Mouse (Mus musculus) thymus, postnatal 25 days (tissue): ENCODE measurements at regions not wholly inside any gene's neighbourhood (a gene's known extent, or its start where the extent isn't known, plus 50 kb on each side); places are given as distances from the start of the nearest gene placed in this dataset.

Source experiments
- DNase-seq: peaks from one replicate; pipeline ENCODE4 v3.0.0; 2022

DNA sequence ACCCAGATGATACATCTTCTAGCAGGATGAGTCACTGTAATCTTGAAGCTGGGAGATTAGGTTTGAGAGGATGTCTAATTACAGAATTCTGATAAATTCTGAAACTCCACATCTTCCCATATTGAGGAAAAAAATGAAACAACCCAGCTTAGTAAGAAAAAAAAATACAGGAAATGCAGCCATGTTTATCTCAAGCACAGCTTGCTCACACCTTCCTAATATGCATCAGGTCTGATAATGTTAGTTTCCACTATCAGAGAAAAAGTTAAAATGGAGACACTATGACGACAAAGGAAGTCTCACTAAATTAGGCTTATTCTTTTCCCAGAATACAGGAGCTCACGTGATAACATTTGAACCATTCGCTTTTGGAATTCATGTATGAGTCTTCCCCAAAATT, 111.4 kb upstream of the Thumpd2 start:
- DNase-seq = no peak

DNA sequence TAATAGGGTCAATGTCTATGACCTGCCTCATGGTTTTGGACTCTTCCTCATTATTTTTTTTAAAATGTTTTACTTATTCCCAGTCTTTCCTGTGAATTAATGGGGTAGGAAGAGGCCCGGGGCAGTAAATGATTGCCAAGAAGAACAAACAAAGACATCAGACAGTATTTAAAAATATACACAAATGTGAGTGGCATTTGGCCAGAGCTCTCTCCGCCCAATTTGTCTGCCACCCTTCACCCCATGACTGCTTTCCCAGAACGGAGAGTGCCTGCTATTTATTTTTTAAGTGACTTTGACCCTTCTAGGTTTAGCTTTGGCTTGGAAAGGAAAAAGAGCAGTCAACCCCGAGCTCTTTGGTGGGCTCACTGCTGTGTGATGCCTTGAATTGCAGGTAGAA, 111.0 kb upstream of the Thumpd2 start:
- DNase-seq = no peak

DNA sequence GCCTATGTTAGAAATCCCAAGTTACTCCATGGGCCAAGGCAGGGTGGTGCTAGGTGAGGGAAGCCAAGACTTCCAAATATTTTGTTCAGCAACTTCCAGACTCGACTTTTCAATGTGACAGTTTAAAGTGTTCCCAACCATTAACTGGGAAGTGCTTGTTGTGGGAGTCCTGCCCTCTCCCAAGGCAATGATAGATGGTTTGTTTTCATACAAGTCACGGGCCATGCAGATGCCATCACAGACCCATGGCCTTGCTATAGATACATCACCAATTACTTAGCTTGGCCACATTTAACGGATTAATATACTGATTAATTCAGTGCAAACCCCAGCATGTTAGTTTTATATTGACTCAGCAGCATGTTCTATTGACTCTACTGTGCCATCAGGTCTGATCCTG, 108.1 kb upstream of the Thumpd2 start:
- no peak for DNase-seq

DNA sequence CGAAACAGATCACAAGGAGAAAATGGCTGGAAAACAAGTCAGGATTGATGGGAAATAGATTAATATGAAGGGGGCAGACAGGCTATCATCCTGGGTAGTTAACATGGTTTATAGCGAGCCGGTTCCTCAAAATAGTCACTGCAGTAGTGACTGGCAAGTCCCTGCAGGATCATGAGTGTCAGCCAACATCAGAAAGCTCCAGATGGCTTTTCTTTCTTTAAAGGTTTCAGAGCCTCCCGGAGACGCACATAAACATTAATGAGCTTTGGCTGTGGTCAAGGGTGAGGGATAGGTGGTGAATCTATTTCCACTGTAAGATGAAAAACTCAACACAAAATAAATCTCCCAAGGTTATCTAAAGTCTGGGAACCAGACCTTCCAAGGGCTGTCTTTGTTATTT, 104.2 kb upstream of the Thumpd2 start:
- no peak for DNase-seq

DNA sequence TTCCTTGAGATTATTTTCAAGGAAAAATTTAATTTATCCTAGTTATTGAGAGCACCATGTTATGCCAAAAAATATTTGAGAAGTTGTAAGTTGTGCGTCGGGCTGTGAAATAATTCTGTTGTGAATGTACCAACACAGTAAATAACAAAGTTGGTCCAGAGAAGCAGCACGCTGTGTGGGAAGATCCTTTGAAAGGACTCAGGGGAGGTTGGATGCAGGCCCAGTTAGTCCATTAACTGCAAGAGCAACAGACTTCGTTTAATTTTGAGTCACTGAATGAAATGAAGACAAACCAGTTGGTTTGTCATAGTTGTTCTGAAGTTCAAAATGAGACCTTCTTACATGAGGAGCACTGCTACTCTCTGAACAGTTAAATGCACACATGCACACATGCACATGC, 85.8 kb upstream of the Thumpd2 start:
- no peak for DNase-seq

DNA sequence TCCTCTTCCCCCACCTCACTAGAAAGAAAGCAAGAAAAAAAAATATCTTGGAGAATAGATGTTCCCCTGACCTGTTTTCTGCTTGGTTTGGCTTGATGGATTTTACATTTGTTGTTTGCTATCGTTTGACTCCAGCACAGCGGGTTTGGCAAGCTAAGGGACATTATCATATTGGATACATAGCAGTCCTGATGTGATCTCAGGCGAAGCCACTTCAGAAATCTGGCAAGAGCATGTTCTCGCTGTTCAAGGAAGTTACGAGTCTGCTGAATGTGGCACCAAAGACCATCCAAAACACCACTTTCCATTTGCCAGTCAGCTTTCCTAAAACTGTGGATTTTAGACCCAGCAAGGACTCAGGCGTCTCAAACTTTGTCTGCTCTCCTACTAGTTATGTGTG, 69.8 kb upstream of the Thumpd2 start:
- no peak for DNase-seq

DNA sequence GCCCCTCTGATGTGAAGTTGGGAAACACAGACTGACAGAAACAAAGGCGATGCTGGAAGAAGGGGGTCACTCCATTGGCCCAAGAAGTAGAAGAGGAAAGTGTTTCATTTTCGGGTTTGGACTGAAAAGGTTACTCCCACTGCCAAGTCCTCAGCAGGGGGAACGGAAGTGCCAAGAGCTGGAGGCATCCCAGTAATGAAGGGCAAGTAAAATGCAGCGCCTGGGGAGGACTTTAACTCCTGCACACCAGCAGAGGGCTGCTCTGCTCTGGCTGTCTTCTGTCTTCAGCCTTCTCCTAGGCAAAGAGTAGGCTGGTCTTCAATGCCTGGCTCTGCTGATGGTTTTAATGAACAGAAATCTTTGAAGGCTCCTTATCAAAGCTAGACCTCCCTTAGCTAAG, 68.3 kb upstream of the Thumpd2 start:
- no peak for DNase-seq
